Mouse (Mus musculus) limb, embryonic 13.5 days (tissue): ENCODE data around the gene Oxct1. TPM values are rescaled to one million over a fixed set of nuclear protein-coding genes. Genes with fewer than 3 reads are reported as not detected.
A peak's percentile ranks its signal among the peaks of the same experiment; 100 is the strongest.

Source experiments
- ATAC-seq: fragments of 200-750 bp; cut with Nextera tagmentation; 2 replicates; pipeline ENCODE4 v1.8.0; 2017; ENCODE audit warnings: low read depth, moderate number of reproducible peaks, moderate TSS enrichment; ENCODE audit not compliant: low FRiP score
- H3K27ac ChIP-seq: fragments of 300-500 bp; sonication (generic); 2 replicates; pipeline ENCODE4 v1.5.1; 2015; ENCODE audit warnings: inconsistent platforms, mild to moderate bottlenecking, moderate library complexity
- H3K27me3 ChIP-seq: fragments of 300-500 bp; sonication (generic); 2 replicates; pipeline ENCODE4 v1.6.1; 2015; ENCODE audit warnings: mild to moderate bottlenecking, inconsistent platforms
- H3K36me3 ChIP-seq: fragments of 300-500 bp; sonication (generic); 2 replicates; pipeline ENCODE4 v1.6.1; 2015; ENCODE audit warnings: inconsistent platforms, mild to moderate bottlenecking, moderate library complexity
- H3K4me1 ChIP-seq: fragments of 300-500 bp; sonication (generic); 2 replicates; pipeline ENCODE4 v1.6.1; 2015; ENCODE audit warnings: inconsistent platforms
- H3K4me2 ChIP-seq: fragments of 300-500 bp; sonication (generic); replicated peaks from 2 replicates; pipeline ENCODE4 v1.6.1; 2015; ENCODE audit warnings: inconsistent platforms, mild to moderate bottlenecking, moderate library complexity
- H3K4me3 ChIP-seq: fragments of 300-500 bp; sonication (generic); 2 replicates; pipeline ENCODE4 v1.5.1; 2015; ENCODE audit warnings: moderate library complexity, mild to moderate bottlenecking, inconsistent platforms
- H3K9ac ChIP-seq: fragments of 300-500 bp; sonication (generic); 2 replicates; pipeline ENCODE4 v1.6.1; 2015; ENCODE audit warnings: mild to moderate bottlenecking, inconsistent platforms
- H3K9me3 ChIP-seq: fragments of 300-500 bp; sonication (generic); 2 replicates; pipeline ENCODE4 v1.6.1; 2016; ENCODE audit warnings: inconsistent platforms
- WGBS: fragments of 180-500 bp; shearing (Covaris S2); methylation state at CpG from one replicate; pipeline ENCODE4 v1.1.7; 2015; 5-methylcytosine and 5-hydroxymethylcytosine counted together
- polyA plus RNA-seq: library from polyadenylated mRNA; unstranded; fragments of >200 nt; fragmentation: Nextera tagmentation; extraction: Ambion mirVana; gene quantifications from 2 replicates; pipeline ENCODE4 v1.2.1, GENCODE M21; 2015

Oxct1 gene
- polyA plus RNA-seq, 1 experiment from 2014 or later, result 264 TPM

- no peak for ATAC-seq
- Histone ChIP-seq H3K27ac (no peak overlapping the region), H3K27me3 (no peaks in the 10 kb centered on the region), H3K4me2 (no peak overlapping the region), H3K9me3 (peaks cover 8% of the 10 kb centered on the region), H3K4me1 (no peaks in the 10 kb centered on the region), H3K4me3 (no peak overlapping the region), H3K9ac (no peak overlapping the region), H3K36me3 (no peaks in the 10 kb centered on the region)
- WGBS, result 74% methylated on average over 2 of the region's 2 CpGs
Measured at GRCm38 (mm10) chr15:4000536-4000935, 25.6 kb upstream of the Oxct1 start.

GRCm38 (mm10) chr15:4013873-4014272 lies 12.3 kb upstream of the Oxct1 start:
- no peaks in the 10 kb centered on the region for H3K4me1 ChIP-seq
- 83% methylated on average over 2 of the region's 2 CpGs for WGBS
- H3K4me3 ChIP-seq, result no peak overlapping the region
- no peak overlapping the region for H3K9ac ChIP-seq
- no peaks in the 10 kb centered on the region for H3K9me3 ChIP-seq
- no peaks in the 10 kb centered on the region for H3K36me3 ChIP-seq
- ATAC-seq, result no peak
- no peak overlapping the region for H3K4me2 ChIP-seq
- H3K27ac ChIP-seq, result no peak overlapping the region
- no peaks in the 10 kb centered on the region for H3K27me3 ChIP-seq

- no peaks in the 10 kb centered on the region for H3K9me3 ChIP-seq
- H3K36me3 ChIP-seq, result no peaks in the 10 kb centered on the region
- H3K9ac ChIP-seq, result no peak overlapping the region
- H3K27me3 ChIP-seq, result no peaks in the 10 kb centered on the region
- no peak overlapping the region for H3K27ac ChIP-seq
- no peak overlapping the region for H3K4me2 ChIP-seq
- ATAC-seq, result no peak; the same call in 1 of the 2 replicates
- H3K4me3 ChIP-seq, result no peak overlapping the region
- 69% methylated on average over 4 of the region's 4 CpGs for WGBS
- H3K4me1 ChIP-seq, result peaks cover 7% of the 10 kb centered on the region
Measured at GRCm38 (mm10) chr15:4020711-4021110, 5.5 kb upstream of the Oxct1 start.

DNA sequence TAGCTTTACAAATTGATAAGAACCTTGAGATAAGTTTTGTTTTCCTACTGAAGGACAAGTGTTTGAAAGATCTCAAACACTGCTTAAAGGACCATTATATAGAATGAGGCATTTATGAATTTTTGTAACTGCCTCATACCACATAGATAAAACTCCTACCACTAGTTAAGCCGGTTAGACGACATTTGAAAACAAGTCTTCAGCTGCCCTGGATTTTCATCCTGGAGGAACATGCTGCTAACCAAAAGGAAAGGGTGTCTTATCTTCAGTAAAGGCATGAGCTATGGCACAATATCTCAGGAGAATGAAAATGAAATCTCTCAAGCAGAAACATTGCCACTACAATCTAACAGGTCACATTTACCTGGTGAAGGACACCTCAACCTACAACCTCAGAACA lies 2.4 kb upstream of the Oxct1 start:
- Histone ChIP-seq H3K4me1 (peaks cover 19% of the 10 kb centered on the region), H3K27ac (no peak overlapping the region), H3K9ac (no peak overlapping the region), H3K4me3 (no peak overlapping the region), H3K36me3 (no peaks in the 10 kb centered on the region), H3K4me2 (no peak overlapping the region), H3K27me3 (no peaks in the 10 kb centered on the region), H3K9me3 (no peaks in the 10 kb centered on the region)
- WGBS, result 79% methylated on average over 2 of the region's 2 CpGs
- ATAC-seq, result no peak

GRCm38 (mm10) chr15:4024726-4025507 lies 1.3 kb upstream of the Oxct1 start:
- H3K36me3 ChIP-seq, result no peaks in the 10 kb centered on the region
- no peak overlapping the region for H3K9ac ChIP-seq
- H3K4me3 ChIP-seq, result no peak overlapping the region
- no peak overlapping the region for H3K27ac ChIP-seq
- no peak for ATAC-seq
- H3K9me3 ChIP-seq, result no peaks in the 10 kb centered on the region
- no peak overlapping the region for H3K4me2 ChIP-seq
- H3K27me3 ChIP-seq, result no peaks in the 10 kb centered on the region
- H3K4me1 ChIP-seq, result peaks cover 20% of the 10 kb centered on the region
- 84% methylated on average over 13 of the region's 13 CpGs for WGBS

DNA sequence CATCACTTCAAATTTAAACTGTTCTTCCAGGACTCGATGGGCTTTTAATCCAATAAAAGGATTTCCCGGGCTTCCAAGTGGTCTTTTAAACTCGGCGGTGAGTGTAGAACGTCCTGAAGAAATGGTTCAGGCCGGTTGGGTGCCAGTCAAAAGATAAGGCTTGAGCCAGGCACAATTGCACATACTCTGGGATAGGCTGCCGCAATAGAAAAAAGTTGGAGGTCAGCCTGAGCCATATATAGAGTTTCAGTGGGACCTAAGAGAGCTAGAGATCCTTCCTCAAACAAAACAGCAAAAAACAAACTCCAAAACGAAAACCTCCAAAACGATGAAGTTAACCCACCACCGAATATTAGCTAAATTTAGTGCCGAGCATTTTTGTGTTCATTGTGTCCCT lies 677 bp upstream of the Oxct1 start:
- peak overlapping the region; percentile 84; the same call in 1 of the 2 replicates for H3K9ac ChIP-seq
- H3K4me2 ChIP-seq, result peak overlapping the region; percentile 72
- WGBS, result 70% methylated on average over 11 of the region's 11 CpGs
- no peaks in the 10 kb centered on the region for H3K27me3 ChIP-seq
- peak overlapping the region; percentile 84 for H3K4me3 ChIP-seq
- no peaks in the 10 kb centered on the region for H3K36me3 ChIP-seq
- H3K9me3 ChIP-seq, result no peaks in the 10 kb centered on the region
- H3K4me1 ChIP-seq, result peaks cover 20% of the 10 kb centered on the region
- no peak overlapping the region for H3K27ac ChIP-seq
- ATAC-seq, result no peak

DNA sequence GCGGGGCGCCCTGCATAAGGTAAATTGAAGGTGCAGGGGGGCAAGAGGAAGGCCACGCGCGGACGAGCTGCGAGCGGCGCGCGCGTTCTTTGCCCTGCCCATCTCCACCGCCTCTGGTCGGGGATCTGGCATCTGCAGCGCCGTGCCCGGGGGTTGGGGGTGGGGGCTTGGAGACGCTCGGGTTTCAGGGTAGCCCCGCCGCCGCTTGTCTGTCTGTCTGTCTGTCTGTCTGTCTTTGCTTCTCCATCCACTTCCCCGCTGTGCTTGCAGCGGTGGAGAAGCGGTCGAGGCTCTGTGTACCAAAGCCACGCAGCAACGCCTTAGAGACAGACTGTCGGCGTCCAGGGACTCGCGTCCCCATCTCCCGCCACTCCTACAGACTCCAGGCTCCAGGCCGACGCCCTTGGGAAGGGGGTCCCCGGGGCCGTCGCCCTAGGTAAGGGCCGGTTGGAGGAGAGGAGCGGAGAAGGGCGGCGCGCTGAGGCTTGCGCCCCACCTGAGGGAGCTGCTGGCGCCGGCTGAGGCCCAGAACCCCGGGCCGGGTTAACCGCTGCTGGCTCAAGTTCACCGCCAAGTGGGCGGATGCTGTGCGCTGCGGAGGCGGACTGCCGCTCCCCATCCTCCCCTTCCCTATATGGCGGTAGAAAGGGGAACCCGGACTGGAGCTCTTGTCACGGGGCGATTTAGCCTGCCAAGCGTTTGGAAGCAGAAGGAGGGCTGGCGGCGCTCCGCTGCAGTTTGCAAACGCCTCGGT lies 825 bp downstream of the Oxct1 start:
- WGBS, result under 1% methylated on average over 64 of the region's 65 CpGs
- H3K9ac ChIP-seq, result peak overlapping the region; percentile 84
- ATAC-seq, result peak; percentile 88

GRCm38 (mm10) chr15:4027671-4028410 lies 1.7 kb downstream of the Oxct1 start:
- WGBS, result 5% methylated on average over 6 of the region's 6 CpGs
- H3K27me3 ChIP-seq, result no peaks in the 10 kb centered on the region
- H3K4me3 ChIP-seq, result peak overlapping the region; percentile 84
- peaks cover 20% of the 10 kb centered on the region for H3K4me1 ChIP-seq
- peak overlapping the region; percentile 84 for H3K9ac ChIP-seq
- no peak for ATAC-seq
- H3K36me3 ChIP-seq, result no peaks in the 10 kb centered on the region
- H3K27ac ChIP-seq, result peak overlapping the region; percentile 98
- peak overlapping the region; percentile 72 for H3K4me2 ChIP-seq
- no peaks in the 10 kb centered on the region for H3K9me3 ChIP-seq

More for the DNA sequence above, 825 bp downstream of the Oxct1 start:
- Histone ChIP-seq H3K4me2 (peak overlapping the region; percentile 72), H3K9me3 (no peaks in the 10 kb centered on the region), H3K27me3 (no peaks in the 10 kb centered on the region), H3K4me1 (peaks cover 20% of the 10 kb centered on the region), H3K36me3 (no peaks in the 10 kb centered on the region), H3K27ac (peak overlapping the region; percentile 98), H3K4me3 (peak overlapping the region; percentile 84)

DNA sequence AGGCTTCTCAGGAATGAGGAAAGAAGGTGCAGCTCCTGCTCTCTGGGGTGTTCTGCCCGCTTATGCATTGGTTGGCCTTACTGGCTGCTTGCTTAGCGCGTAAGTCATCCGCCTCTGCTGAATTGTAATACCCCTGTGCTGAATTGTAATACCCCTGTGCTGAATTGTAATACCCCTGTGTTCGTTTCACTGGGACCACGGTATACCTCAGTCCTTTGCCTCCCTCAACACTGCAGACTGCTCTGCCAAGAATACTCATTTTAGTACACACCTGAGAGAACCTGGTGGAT lies 2.2 kb downstream of the Oxct1 start:
- Histone ChIP-seq H3K9me3 (no peaks in the 10 kb centered on the region), H3K27me3 (no peaks in the 10 kb centered on the region), H3K9ac (no peak overlapping the region), H3K4me1 (peaks cover 20% of the 10 kb centered on the region), H3K36me3 (no peaks in the 10 kb centered on the region), H3K27ac (no peak overlapping the region), H3K4me2 (peak overlapping the region; percentile 72), H3K4me3 (peak overlapping the region; percentile 84)
- 84% methylated on average over 6 of the region's 6 CpGs for whole genome bisulfite sequencing
- ATAC-seq, result no peak

- Histone ChIP-seq H3K4me3 (no peak overlapping the region), H3K9ac (no peak overlapping the region), H3K27ac (no peak overlapping the region), H3K9me3 (no peaks in the 10 kb centered on the region), H3K27me3 (no peaks in the 10 kb centered on the region), H3K4me1 (peaks cover 20% of the 10 kb centered on the region), H3K4me2 (no peak overlapping the region), H3K36me3 (no peaks in the 10 kb centered on the region)
- ATAC-seq, result no peak
Measured at GRCm38 (mm10) chr15:4028960-4029359, 2.8 kb downstream of the Oxct1 start.

- H3K9me3 ChIP-seq, result no peaks in the 10 kb centered on the region
- no peak for ATAC-seq
- H3K4me1 ChIP-seq, result peaks cover 5% of the 10 kb centered on the region
- peaks cover 26% of the 10 kb centered on the region for H3K36me3 ChIP-seq
- H3K27me3 ChIP-seq, result no peaks in the 10 kb centered on the region
- WGBS, result 86% methylated on average over 3 of the region's 3 CpGs
- H3K27ac ChIP-seq, result no peak overlapping the region
- no peak overlapping the region for H3K4me2 ChIP-seq
- no peak overlapping the region for H3K9ac ChIP-seq
- no peak overlapping the region for H3K4me3 ChIP-seq
Measured at GRCm38 (mm10) chr15:4033168-4034004, 7.2 kb downstream of the Oxct1 start.
